Mouse (Mus musculus) MEL (cell line): ENCODE results near the gene Prkar2a.

Source experiments
- BHLHE40 ChIP-seq: IDR thresholded peaks from 2 replicates; pipeline ENCODE4 v1.6.1; 2012; ENCODE audit warnings: low read depth, mild to moderate bottlenecking, inconsistent platforms, low read length, improper control_type of control experiment, borderline replicate concordance
- CTCF ChIP-seq, 3 experiments: IDR thresholded peaks in 2 of 3; conservative IDR thresholded peaks in 1 of 3; 2 replicates each; pipeline ENCODE4 v1.5.1; 2011 to 2012; ENCODE audit warnings: low read length in 3 of 3, low read depth in 2 of 3, mild to moderate bottlenecking in 2 of 3, improper control_type of control experiment in 1 of 3, inconsistent platforms in 1 of 3, mixed read lengths in 1 of 3, moderate library complexity in 1 of 3; ENCODE audit not compliant: control insufficient read depth in 1 of 3, insufficient read depth in 1 of 3, poor library complexity in 1 of 3, severe bottlenecking in 1 of 3
- E2F4 ChIP-seq: IDR thresholded peaks from 2 replicates; pipeline ENCODE4 v1.6.1; 2011; ENCODE audit warnings: low read depth, low read length, improper control_type of control experiment, borderline replicate concordance
- EP300 ChIP-seq, 2 experiments: IDR thresholded peaks; 2 replicates each; pipeline ENCODE4 v1.6.1; 2011; ENCODE audit warnings: improper control_type of control experiment in 2 of 2, low read length in 2 of 2, low read depth in 1 of 2, mild to moderate bottlenecking in 1 of 2
- ETS1 ChIP-seq: IDR thresholded peaks from 2 replicates; pipeline ENCODE4 v1.6.1; 2012; ENCODE audit warnings: low read depth, mild to moderate bottlenecking, inconsistent platforms, low read length, improper control_type of control experiment, moderate library complexity
- GABPA ChIP-seq: IDR thresholded peaks from 2 replicates; pipeline ENCODE4 v1.6.1; 2012; ENCODE audit warnings: low read depth, mild to moderate bottlenecking, inconsistent platforms, low read length, improper control_type of control experiment, moderate library complexity
- GATA1 ChIP-seq: IDR thresholded peaks from 2 replicates; pipeline ENCODE4 v1.6.1; 2011; ENCODE audit warnings: low read depth, low read length, improper control_type of control experiment
- HCFC1 ChIP-seq: IDR thresholded peaks from 2 replicates; pipeline ENCODE4 v1.6.1; 2012; ENCODE audit warnings: low read depth, mild to moderate bottlenecking, inconsistent platforms, low read length, improper control_type of control experiment, moderate library complexity
- MAFK ChIP-seq: IDR thresholded peaks from 2 replicates; pipeline ENCODE4 v1.6.1; 2011; ENCODE audit warnings: low read depth, mild to moderate bottlenecking, low read length, improper control_type of control experiment, borderline replicate concordance
- POLR2A ChIP-seq, 2 experiments: IDR thresholded peaks; 2 replicates each; pipeline ENCODE4 v1.6.1; 2011 to 2012; ENCODE audit warnings: low read length in 2 of 2, mild to moderate bottlenecking in 2 of 2, control low read depth in 1 of 2, improper control_type of control experiment in 1 of 2, low read depth in 1 of 2, moderate library complexity in 1 of 2; ENCODE audit not compliant: control insufficient read depth in 1 of 2, insufficient read depth in 1 of 2, poor library complexity in 1 of 2
- POLR2AphosphoS2 ChIP-seq: IDR thresholded peaks from 2 replicates; pipeline ENCODE4 v1.6.1; 2011; ENCODE audit warnings: low read length, improper control_type of control experiment
- TCF12 ChIP-seq: IDR thresholded peaks from 2 replicates; pipeline ENCODE4 v1.6.1; 2014; ENCODE audit warnings: low read depth, mild to moderate bottlenecking, inconsistent platforms, low read length, improper control_type of control experiment, moderate library complexity
- ZC3H11A ChIP-seq: IDR thresholded peaks from 2 replicates; pipeline ENCODE4 v1.6.1; 2012; ENCODE audit warnings: low read depth, mild to moderate bottlenecking, inconsistent platforms, low read length, improper control_type of control experiment
- ZNF384 ChIP-seq: IDR thresholded peaks from 2 replicates; pipeline ENCODE4 v1.6.1; 2012; ENCODE audit warnings: low read depth, mild to moderate bottlenecking, inconsistent platforms, low read length, improper control_type of control experiment

GRCm38 (mm10) chr9:108752142-108752920, 63.2 kb downstream of the Prkar2a start:
- TF ChIP-seq CTCF (IDR thresholded peaks at IDR 0.05 in 2 of 3, conservative IDR thresholded peaks at IDR 0.05 in 1 of 3; ENCODE audit: control insufficient read depth in 1 of 3, insufficient read depth in 1 of 3, low read depth in 2 of 3, low read length in 3 of 3, poor library complexity in 1 of 3, severe bottlenecking in 1 of 3): no peak
- no peak for TF ChIP-seq POLR2AphosphoS2
- no peak for TF ChIP-seq BHLHE40
- TF ChIP-seq POLR2A (IDR thresholded peaks at IDR 0.05; ENCODE audit: control insufficient read depth in 1 of 2, insufficient read depth in 1 of 2, low read depth in 1 of 2, low read length in 2 of 2, poor library complexity in 1 of 2): no peak
- TF ChIP-seq ETS1: no peak
- no peak for TF ChIP-seq HCFC1
- TF ChIP-seq ZNF384: no peak
- TF ChIP-seq ZC3H11A: no peak
- no peak for TF ChIP-seq GATA1
- TF ChIP-seq EP300 (IDR thresholded peaks at IDR 0.05; ENCODE audit: low read depth in 1 of 2, low read length in 2 of 2): no peak
- TF ChIP-seq E2F4: no peak
- TF ChIP-seq TCF12: no peak
- no peak for TF ChIP-seq MAFK
- TF ChIP-seq GABPA: no peak
